Mouse (Mus musculus) embryonic facial prominence, embryonic 15.5 days (tissue): Measurements from ENCODE around the gene Irf8. TPM values are rescaled to one million over a fixed set of nuclear protein-coding genes. Genes with fewer than 3 reads are reported as not detected.
"Not testable (repeated sequence)": the region's sequence is repeated elsewhere in the genome, so short reads cannot be mapped to it uniquely, and the experiment has no call there.

Experiments used
- ATAC-seq: fragments of 200-750 bp; cut with Nextera tagmentation; 2 replicates; pipeline ENCODE4 v1.8.0; 2017; ENCODE audit warnings: low read depth, moderate TSS enrichment; ENCODE audit not compliant: insufficient number of reproducible peaks, low FRiP score, low TSS enrichment
- H3K27ac ChIP-seq: fragments of 300-500 bp; sonication (generic); replicated peaks from 2 replicates; pipeline ENCODE4 v1.5.1; 2015; ENCODE audit warnings: mild to moderate bottlenecking, inconsistent platforms
- H3K27me3 ChIP-seq: fragments of 300-500 bp; sonication (generic); 2 replicates; pipeline ENCODE4 v1.6.1; 2015; ENCODE audit warnings: inconsistent platforms
- H3K36me3 ChIP-seq: fragments of 300-500 bp; sonication (generic); 2 replicates; pipeline ENCODE4 v1.6.1; 2015; ENCODE audit warnings: mild to moderate bottlenecking, inconsistent platforms
- H3K4me1 ChIP-seq: fragments of 300-500 bp; sonication (generic); 2 replicates; pipeline ENCODE4 v1.6.1; 2015; ENCODE audit warnings: inconsistent platforms
- H3K4me2 ChIP-seq: fragments of 300-500 bp; sonication (generic); replicated peaks from 2 replicates; pipeline ENCODE4 v1.6.1; 2015; ENCODE audit warnings: mild to moderate bottlenecking, inconsistent platforms
- H3K4me3 ChIP-seq: fragments of 300-500 bp; sonication (generic); replicated peaks from 2 replicates; pipeline ENCODE4 v1.5.1; 2015; ENCODE audit warnings: mild to moderate bottlenecking, inconsistent platforms
- H3K9ac ChIP-seq: fragments of 300-500 bp; sonication (generic); 2 replicates; pipeline ENCODE4 v1.6.1; 2015; ENCODE audit warnings: inconsistent platforms
- H3K9me3 ChIP-seq: fragments of 300-500 bp; sonication (generic); replicated peaks from 2 replicates; pipeline ENCODE4 v1.6.1; 2016; ENCODE audit warnings: inconsistent platforms
- WGBS: fragments of 180-500 bp; shearing (Covaris S2); methylation state at CpG from one replicate; pipeline ENCODE4 v1.1.7; 2015; 5-methylcytosine and 5-hydroxymethylcytosine counted together
- polyA plus RNA-seq: library from polyadenylated mRNA; unstranded; fragments of >200 nt; fragmentation: Nextera tagmentation; extraction: Ambion mirVana; gene quantifications from 2 replicates; pipeline ENCODE4 v1.2.1, GENCODE M21; 2015

Irf8 gene
- polyA plus RNA-seq, 1 experiment from 2014 or later: 10.2 TPM

GRCm38 (mm10) chr8:120803661-120804375 is 67.7 kb downstream of the Irf8 start:
- not testable (repeated sequence) for H3K4me2 ChIP-seq, ATAC-seq, H3K9ac ChIP-seq, H3K4me3 ChIP-seq, H3K27ac ChIP-seq, H3K9me3 ChIP-seq, H3K36me3 ChIP-seq, H3K4me1 ChIP-seq
- WGBS: 55% methylated on average over 6 of the region's 6 CpGs
- peaks cover 29% of the 10 kb centered on the region for H3K27me3 ChIP-seq

DNA sequence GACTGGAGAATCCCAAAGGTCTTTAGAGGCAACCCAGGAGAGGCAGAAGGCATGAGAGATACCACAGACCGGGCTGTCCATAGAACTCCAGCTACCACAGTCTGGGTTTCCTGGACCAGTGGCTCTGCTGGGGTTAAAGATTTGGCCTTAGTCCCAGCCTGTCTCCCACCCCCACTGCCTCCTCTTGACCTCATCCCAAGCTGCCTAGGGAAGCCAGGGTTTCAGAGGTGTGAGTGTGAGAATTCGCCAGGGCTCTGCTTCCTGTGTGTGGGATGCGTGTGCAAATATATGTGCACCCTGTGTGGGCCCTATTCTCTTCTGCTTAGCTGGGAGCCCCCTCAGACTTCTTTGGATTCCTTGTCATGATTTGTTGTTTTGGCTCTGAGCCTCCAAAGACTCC is 68.6 kb downstream of the Irf8 start:
- ATAC-seq: no peak
- no peak overlapping the region for H3K27ac ChIP-seq

More for the DNA sequence above, 68.6 kb downstream of the Irf8 start:
- Histone ChIP-seq H3K4me1 (no peaks in the 10 kb centered on the region), H3K36me3 (no peaks in the 10 kb centered on the region), H3K4me3 (no peak overlapping the region), H3K4me2 (no peak overlapping the region), H3K27me3 (peaks cover 29% of the 10 kb centered on the region), H3K9ac (no peak overlapping the region), H3K9me3 (no peaks in the 10 kb centered on the region)
- WGBS: 73% methylated on average over 3 of the region's 3 CpGs

Other genes with a start within 250 kb of the Irf8 start
- gene Gins2, start 147.1 kb upstream of the Irf8 start, polyA plus RNA-seq: 81.7 and 85.6 TPM in 2 replicates
- gene 1190005I06Rik, start 88.7 kb upstream of the Irf8 start, polyA plus RNA-seq: 8.3 and 10.1 TPM in 2 replicates
- 0.67 and 6.2 TPM in 2 replicates for gene Gm27021, start 68.3 kb upstream of the Irf8 start, polyA plus RNA-seq
- gene Cox4i1, start 68.1 kb upstream of the Irf8 start, polyA plus RNA-seq: 1,008 and 1,040 TPM in 2 replicates
- gene Emc8, start 67.8 kb upstream of the Irf8 start, polyA plus RNA-seq: 220 and 225 TPM in 2 replicates